Mouse (Mus musculus) midbrain, postnatal 0 days (tissue): ENCODE measurements around the gene Dennd5b. TPM values are rescaled to one million over a fixed set of nuclear protein-coding genes. Genes with fewer than 3 reads are reported as not detected.
"Not testable (repeated sequence)": the region's sequence is repeated elsewhere in the genome, so short reads cannot be mapped to it uniquely, and the experiment has no call there.

ENCODE experiments used
- ATAC-seq: fragments of 200-750 bp; cut with Nextera tagmentation; 2 replicates; pipeline ENCODE4 v1.8.0; 2017; ENCODE audit warnings: moderate number of reproducible peaks, mild to moderate bottlenecking, moderate TSS enrichment, moderate library complexity; ENCODE audit not compliant: low FRiP score
- DNase-seq: peaks from one replicate; pipeline ENCODE4 v3.0.0-alpha.2; 2015; ENCODE audit warnings: low spot score
- H3K27ac ChIP-seq: fragments of 300-500 bp; sonication (generic); 2 replicates; pipeline ENCODE4 v1.5.1; 2014; ENCODE audit warnings: low read depth, mild to moderate bottlenecking, low read length, mixed read lengths
- H3K27me3 ChIP-seq: fragments of 300-500 bp; sonication (generic); 2 replicates; pipeline ENCODE4 v1.6.1; 2014; ENCODE audit warnings: low read length, control low read depth, mixed read lengths; ENCODE audit not compliant: insufficient read depth
- H3K36me3 ChIP-seq: fragments of 300-500 bp; sonication (generic); 2 replicates; pipeline ENCODE4 v1.6.1; 2014; ENCODE audit warnings: low read length, control low read depth, mixed read lengths; ENCODE audit not compliant: insufficient read depth
- H3K4me1 ChIP-seq: fragments of 300-500 bp; sonication (generic); 2 replicates; pipeline ENCODE4 v1.6.1; 2014; ENCODE audit warnings: mild to moderate bottlenecking, control low read depth, antibody characterized with exemption, low read length, mixed read lengths; ENCODE audit not compliant: insufficient read depth
- H3K4me2 ChIP-seq: fragments of 300-500 bp; sonication (generic); 2 replicates; pipeline ENCODE4 v1.6.1; 2014; ENCODE audit warnings: low read depth, mild to moderate bottlenecking, low read length, mixed read lengths; ENCODE audit not compliant: poor library complexity, severe bottlenecking
- H3K4me3 ChIP-seq: fragments of 300-500 bp; sonication (generic); 2 replicates; pipeline ENCODE4 v1.5.1; 2014; ENCODE audit warnings: low read depth, mild to moderate bottlenecking, low read length, moderate library complexity
- H3K9ac ChIP-seq: fragments of 300-500 bp; sonication (generic); replicated peaks from 2 replicates; pipeline ENCODE4 v1.6.1; 2014; ENCODE audit warnings: mild to moderate bottlenecking, low read length, moderate library complexity, mixed read lengths; ENCODE audit not compliant: poor library complexity, severe bottlenecking
- H3K9me3 ChIP-seq: fragments of 300-500 bp; sonication (generic); 2 replicates; pipeline ENCODE4 v1.6.1; 2016; ENCODE audit warnings: low read length, control low read depth
- CTCF ChIP-seq: IDR thresholded peaks from 2 replicates; pipeline ENCODE4 v1.5.1; 2016; ENCODE audit warnings: antibody characterized with exemption, mild to moderate bottlenecking
- WGBS: fragments of 180-500 bp; shearing (Covaris S2); extraction: QIAGEN DNeasy Blood & Tissue Kit; methylation state at CpG from one replicate; pipeline ENCODE4 v1.1.7; 2014; 5-methylcytosine and 5-hydroxymethylcytosine counted together
- polyA plus RNA-seq: library from polyadenylated mRNA; unstranded; fragments of >200 nt; fragmentation: Nextera tagmentation; extraction: Ambion mirVana; gene quantifications from 2 replicates; pipeline ENCODE4 v1.2.1, GENCODE M21; 2015
- total RNA-seq: library from RNA; depleted of rRNA; stranded (reverse); fragments of >200 nt; gene quantifications from 2 replicates; pipeline ENCODE4 v1.2.3, GENCODE M21; 2014

Gene Dennd5b
- total and polyA plus RNA-seq, 2 experiments from 2014 or later, result 11.0 to 47.1 TPM

DNA sequence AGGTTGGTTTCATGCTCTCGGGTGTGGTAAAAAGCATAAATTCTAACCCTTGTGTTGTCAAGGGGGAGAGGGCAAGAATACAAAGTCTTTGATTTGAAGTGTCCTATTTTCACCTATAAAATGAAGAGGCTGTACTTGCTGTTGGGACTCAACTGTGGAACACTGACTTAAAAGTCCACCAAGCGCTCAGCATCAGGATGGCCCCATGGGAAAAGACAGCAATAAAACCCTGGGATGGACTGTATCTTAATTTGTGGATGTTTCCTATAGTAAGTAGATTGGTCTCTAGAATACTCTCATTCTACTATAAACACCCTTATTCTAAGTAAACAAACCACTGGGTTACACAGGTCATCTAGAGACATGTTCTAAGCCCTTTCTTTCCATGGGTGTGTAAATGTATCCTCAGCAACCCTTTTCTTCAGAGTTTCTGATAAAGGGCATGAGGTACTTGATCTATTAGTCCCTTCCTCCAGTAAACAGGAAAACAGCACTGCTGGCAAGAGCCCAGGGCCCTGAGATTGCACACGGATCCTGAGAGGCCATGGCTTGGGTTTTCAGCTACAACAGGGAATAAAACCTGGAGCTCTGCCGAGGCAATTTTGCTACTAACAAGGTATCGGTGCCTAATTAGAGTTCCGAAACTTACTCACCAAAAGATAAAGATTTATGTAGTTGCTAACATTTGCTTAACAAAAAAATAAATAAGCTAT, 109.7 kb downstream of the Dennd5b start:
- TF ChIP-seq CTCF, result no peak
- Histone ChIP-seq H3K4me3 (no peak overlapping the region), H3K36me3 (peaks cover 12% of the 10 kb centered on the region), H3K9me3 (no peaks in the 10 kb centered on the region), H3K4me2 (no peak overlapping the region), H3K9ac (no peak overlapping the region), H3K27ac (no peak overlapping the region), H3K4me1 (no peaks in the 10 kb centered on the region), H3K27me3 (no peaks in the 10 kb centered on the region)
- WGBS, result 37% methylated on average over 6 of the region's 6 CpGs
- DNase-seq (no peak), ATAC-seq (no peak)

DNA sequence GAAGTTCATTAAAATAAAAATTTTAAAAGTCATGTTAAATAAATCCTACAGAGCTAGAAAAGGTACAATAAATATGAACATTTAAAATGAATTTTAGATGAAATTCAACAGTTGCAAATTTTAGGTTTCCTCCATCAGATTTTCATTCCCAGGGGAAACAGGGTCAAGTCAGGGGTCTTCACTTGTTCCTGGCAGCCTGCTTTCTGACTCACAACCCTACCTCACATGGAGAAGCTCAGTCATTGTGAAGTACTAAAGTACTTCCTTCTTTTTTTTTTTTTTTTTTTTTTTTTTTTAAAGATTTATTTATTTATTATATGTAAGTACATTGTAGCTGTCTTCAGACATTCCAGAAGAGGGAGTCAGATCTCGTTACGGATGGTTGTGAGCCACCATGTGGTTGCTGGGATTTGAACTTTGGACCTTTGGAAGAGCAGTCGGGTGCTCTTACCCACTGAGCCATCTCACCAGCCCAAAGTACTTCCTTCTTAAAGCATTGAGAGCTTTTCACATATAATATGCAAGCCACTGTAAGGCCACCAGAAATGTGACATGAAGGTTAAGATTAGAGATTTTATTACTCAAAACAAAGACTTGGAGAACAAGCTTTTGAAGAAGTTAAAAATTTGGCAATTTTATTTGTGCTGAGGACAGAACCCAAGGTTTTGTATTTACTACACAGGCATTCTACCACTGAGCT, 111.5 kb downstream of the Dennd5b start:
- not testable (repeated sequence) for H3K4me3 ChIP-seq, ATAC-seq, H3K9ac ChIP-seq, H3K27ac ChIP-seq, H3K27me3 ChIP-seq, H3K4me1 ChIP-seq, H3K4me2 ChIP-seq, H3K9me3 ChIP-seq, H3K36me3 ChIP-seq, DNase-seq
- 95% methylated on average over 1 of the region's 3 CpGs for WGBS

DNA sequence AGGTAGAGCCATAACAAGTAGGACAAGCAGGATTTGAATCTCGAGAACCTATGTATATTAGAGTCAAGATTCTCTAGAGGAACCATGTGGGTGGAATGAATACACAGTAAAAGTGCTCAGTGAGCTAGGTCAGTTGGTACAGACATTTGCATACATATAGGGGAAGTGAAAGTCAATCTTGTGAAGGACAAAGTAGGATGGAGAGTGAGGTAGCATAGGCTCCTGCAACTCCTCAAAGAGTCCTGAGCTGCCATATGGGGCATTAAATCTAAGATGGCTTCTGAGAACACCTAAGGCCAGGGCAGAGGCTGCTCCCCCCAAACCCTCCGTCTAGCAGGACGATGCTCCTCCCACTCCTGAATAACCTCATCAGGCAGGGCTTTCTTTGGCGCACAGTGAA, 115.5 kb downstream of the Dennd5b start:
- Histone ChIP-seq H3K36me3 (no peaks in the 10 kb centered on the region; the same call in 1 of the 2 replicates), H3K9me3 (no peaks in the 10 kb centered on the region), H3K9ac (no peak overlapping the region), H3K4me3 (no peak overlapping the region), H3K4me2 (no peak overlapping the region), H3K27me3 (no peaks in the 10 kb centered on the region), H3K27ac (no peak overlapping the region), H3K4me1 (no peaks in the 10 kb centered on the region)
- ATAC-seq, result no peak
- no peak for DNase-seq
- TF ChIP-seq CTCF, result no peak
- WGBS, result 88% methylated on average over 4 of the region's 4 CpGs

DNA sequence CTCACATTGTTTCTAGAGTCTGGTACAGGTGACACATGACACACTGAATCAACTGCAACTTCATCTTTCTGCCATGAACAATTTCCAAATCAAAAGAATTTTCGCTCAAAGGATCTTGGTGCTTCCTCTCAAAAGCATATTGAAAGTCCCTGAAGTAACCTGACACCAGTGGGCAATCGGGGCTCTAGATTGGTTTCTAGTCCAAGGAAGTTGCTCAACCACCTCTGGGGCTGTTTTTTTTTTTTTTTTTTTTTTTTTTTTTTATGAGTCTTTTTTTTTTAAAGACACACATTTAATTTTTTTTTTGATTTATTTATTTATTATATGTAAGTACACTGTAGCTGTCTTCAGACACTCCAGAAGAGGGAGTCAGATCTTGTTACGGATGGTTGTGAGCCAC, 121.0 kb downstream of the Dennd5b start:
- no peak for DNase-seq
- no peak overlapping the region for H3K4me2 ChIP-seq
- ATAC-seq, result no peak
- 82% methylated on average over 3 of the region's 3 CpGs for WGBS
- no peak overlapping the region for H3K9ac ChIP-seq
- no peaks in the 10 kb centered on the region for H3K27me3 ChIP-seq
- H3K27ac ChIP-seq, result no peak overlapping the region
- no peaks in the 10 kb centered on the region for H3K9me3 ChIP-seq
- H3K4me1 ChIP-seq, result no peaks in the 10 kb centered on the region
- H3K4me3 ChIP-seq, result no peak overlapping the region
- no peak for TF ChIP-seq CTCF
- no peaks in the 10 kb centered on the region for H3K36me3 ChIP-seq

DNA sequence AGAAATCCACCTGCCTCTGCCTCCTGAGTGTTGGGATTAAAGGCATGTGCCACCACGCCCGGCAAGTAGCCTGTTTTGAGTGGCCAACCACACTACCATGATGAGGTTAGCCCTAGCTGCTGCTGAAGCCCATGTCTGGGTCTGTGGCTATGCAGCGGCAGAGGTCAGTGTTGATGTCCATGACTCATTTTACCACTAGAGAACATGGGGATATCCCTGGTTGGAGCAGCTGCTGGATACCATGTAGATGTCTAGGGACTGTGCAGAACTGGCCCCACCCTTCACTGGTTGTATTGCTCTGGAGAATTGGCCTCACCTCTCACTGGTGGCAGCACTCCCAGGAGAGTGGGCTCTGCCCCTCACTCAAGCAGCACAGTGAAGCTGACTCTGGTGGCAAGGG, 126.4 kb downstream of the Dennd5b start:
- ATAC-seq (no peak), DNase-seq (no peak)
- Histone ChIP-seq H3K36me3 (no peaks in the 10 kb centered on the region), H3K4me2 (no peak overlapping the region), H3K9me3 (no peaks in the 10 kb centered on the region), H3K27me3 (no peaks in the 10 kb centered on the region), H3K4me3 (no peak overlapping the region), H3K4me1 (no peaks in the 10 kb centered on the region), H3K9ac (no peak overlapping the region), H3K27ac (no peak overlapping the region)
- TF ChIP-seq CTCF, result no peak
- WGBS, result 100% methylated on average over 3 of the region's 3 CpGs

DNA sequence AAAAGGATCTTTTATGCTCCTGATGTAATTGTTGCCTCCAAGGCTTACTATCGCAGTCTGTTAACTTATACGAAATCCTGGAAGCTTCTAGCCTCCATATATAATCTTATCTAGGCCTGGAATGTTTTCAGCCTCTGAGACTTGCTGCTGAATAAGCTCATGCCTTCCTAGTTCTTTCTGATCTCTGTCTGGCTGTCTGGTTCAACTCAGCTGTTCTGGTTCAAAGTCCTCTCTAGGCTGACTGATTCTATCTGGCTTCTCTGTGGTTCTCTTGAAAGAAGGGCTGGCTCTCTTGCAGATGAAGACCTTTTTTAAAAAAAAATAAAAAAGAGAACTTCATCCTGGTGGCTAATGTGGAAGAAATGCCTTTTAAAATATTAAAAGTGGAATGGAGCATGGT, 128.6 kb downstream of the Dennd5b start:
- H3K4me3 ChIP-seq, result no peak overlapping the region
- no peak overlapping the region for H3K9ac ChIP-seq
- no peak for TF ChIP-seq CTCF
- no peaks in the 10 kb centered on the region for H3K9me3 ChIP-seq
- H3K4me2 ChIP-seq, result no peak overlapping the region
- no peak overlapping the region for H3K27ac ChIP-seq
- no peaks in the 10 kb centered on the region for H3K36me3 ChIP-seq
- 68% methylated on average over 2 of the region's 2 CpGs for WGBS
- H3K27me3 ChIP-seq, result no peaks in the 10 kb centered on the region
- no peak for DNase-seq
- H3K4me1 ChIP-seq, result no peaks in the 10 kb centered on the region
- no peak for ATAC-seq
